Mouse (Mus musculus) kidney, embryonic 14.5 days (tissue): ENCODE results near the gene Raver2. TPM values are rescaled to one million over a fixed set of nuclear protein-coding genes. Genes with fewer than 3 reads are reported as not detected.

Experiments used
- polyA plus RNA-seq: library from polyadenylated mRNA; unstranded; fragments of >200 nt; fragmentation: Nextera tagmentation; extraction: Ambion mirVana; gene quantifications from 2 replicates; pipeline ENCODE4 v1.2.1, GENCODE M21; 2014

Raver2 gene
- polyA plus RNA-seq, 1 experiment from 2014 or later = 18.1 TPM

Other genes starting within 250 kb of the Raver2 start
- gene Gm10577, start 48.3 kb upstream of the Raver2 start, polyA plus RNA-seq = not detected in 2 replicates
- 56.0 and 110 TPM in 2 replicates for gene Jak1, start 196.3 kb downstream of the Raver2 start, polyA plus RNA-seq